Mouse (Mus musculus) brain, embryonic 14.5 days (tissue): ENCODE measurements around the gene Cend1. TPM values are rescaled to one million over a fixed set of nuclear protein-coding genes. Genes with fewer than 3 reads are reported as not detected.

ENCODE experiments used
- DNase-seq: peaks from one replicate; pipeline ENCODE4 v3.0.0-alpha.2; 2011; ENCODE audit warnings: low read depth
- CTCF ChIP-seq: fragments of 200-500 bp; IDR thresholded peaks from 2 replicates; pipeline ENCODE4 v1.5.1; 2012; ENCODE audit warnings: inconsistent platforms, mild to moderate bottlenecking, moderate library complexity, borderline replicate concordance; ENCODE audit not compliant: insufficient read depth, insufficient read length; ENCODE audit errors: extremely low read depth
- POLR2A ChIP-seq: fragments of 200-500 bp; IDR thresholded peaks from 2 replicates; pipeline ENCODE4 v1.6.1; 2012; ENCODE audit warnings: mild to moderate bottlenecking, inconsistent platforms, borderline replicate concordance; ENCODE audit not compliant: poor library complexity, insufficient read depth, insufficient read length, severe bottlenecking; ENCODE audit errors: extremely low read depth
- polyA plus RNA-seq: library from polyadenylated mRNA; depleted of rRNA; stranded (reverse); fragments of >200 nt; gene quantifications from 2 replicates; pipeline ENCODE4 v1.2.3, GENCODE M21; 2012

The Cend1 gene
- polyA plus RNA-seq, 1 experiment = 54.4 TPM

DNA sequence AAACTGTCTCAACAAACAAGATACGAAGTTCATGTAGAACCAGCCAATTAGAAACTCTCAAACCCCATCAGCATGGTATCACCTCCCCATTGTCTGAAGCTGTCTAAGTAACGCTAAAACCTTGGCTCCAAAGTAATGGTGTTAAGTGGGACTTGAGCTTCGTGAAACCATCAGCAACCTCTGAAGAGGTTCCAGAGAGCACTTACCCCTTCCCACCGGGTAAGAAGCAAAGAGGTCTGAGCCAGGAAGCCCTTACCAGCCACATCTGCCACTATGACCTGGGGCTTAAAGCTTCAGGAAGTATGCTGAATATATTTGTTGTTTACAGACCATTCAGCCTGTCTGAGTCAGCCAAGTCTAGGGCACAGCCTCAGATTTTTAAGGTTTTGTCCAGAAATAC, 23.8 kb downstream of the Cend1 start:
- no peak for DNase-seq
- TF ChIP-seq CTCF = no peak
- TF ChIP-seq POLR2A = no peak

DNA sequence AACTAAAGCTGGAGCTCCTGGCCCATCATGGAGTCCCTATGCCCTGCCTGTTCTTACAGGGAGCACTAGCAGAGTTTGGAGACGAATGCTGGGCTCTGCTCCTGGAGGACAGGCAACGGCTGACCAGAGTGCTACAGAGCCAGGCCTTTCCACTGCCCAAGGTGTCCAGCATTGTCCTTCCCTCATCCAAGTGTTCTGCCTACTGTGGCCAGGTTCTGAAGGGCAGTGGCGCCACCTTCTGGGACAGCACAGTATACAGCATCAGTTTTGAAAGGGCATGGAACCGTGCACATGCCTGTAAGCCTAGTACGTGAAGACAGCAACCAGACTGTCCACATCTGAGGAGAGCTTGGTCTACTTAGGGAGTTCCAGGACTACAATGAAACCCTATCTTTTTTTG, 26.0 kb downstream of the Cend1 start:
- peak; percentile 71 for TF ChIP-seq CTCF
- no peak for TF ChIP-seq POLR2A
- DNase-seq = peak; percentile 65

DNA sequence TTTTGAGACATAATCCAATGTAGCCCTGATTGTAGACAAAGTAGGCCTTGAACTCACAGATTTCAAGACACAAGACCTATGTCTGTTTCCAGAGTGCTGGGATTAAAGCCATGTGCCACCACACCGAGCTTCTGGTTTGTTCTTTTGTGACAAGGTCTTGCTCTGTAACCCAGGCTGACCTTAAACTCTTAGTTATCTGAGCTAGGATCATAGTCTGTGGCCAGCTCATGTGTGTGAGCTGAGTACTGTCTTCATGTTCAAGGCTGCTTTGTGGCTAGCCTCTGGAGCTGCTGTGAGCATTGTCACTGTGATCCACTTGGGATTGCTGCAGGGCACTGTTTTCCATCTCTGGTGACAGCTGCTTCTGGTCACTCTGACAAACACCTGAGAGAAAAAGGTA, 33.9 kb downstream of the Cend1 start:
- DNase-seq = no peak
- no peak for TF ChIP-seq CTCF
- no peak for TF ChIP-seq POLR2A

DNA sequence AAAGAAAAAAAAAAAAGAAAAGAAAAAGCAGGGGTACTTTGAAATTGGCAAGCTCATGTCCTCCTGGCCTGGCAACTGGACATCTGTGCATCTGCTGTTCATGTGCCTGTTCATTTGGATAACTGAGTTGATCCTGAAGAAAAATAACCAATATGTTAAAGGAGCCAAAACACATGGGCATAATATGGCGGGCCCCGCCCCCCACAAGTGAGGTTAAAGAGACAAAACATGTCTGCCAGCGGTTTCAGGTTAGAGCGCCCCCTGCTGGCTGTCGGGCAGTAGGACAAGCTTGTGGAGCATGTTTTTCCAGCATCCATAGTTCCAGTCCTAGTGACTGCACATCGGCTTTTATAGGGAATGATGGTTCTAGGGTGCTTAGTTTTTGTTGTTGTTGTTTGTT, 34.5 kb downstream of the Cend1 start:
- DNase-seq = peak; percentile 70
- TF ChIP-seq CTCF (peak; percentile 84), POLR2A (no peak)

DNA sequence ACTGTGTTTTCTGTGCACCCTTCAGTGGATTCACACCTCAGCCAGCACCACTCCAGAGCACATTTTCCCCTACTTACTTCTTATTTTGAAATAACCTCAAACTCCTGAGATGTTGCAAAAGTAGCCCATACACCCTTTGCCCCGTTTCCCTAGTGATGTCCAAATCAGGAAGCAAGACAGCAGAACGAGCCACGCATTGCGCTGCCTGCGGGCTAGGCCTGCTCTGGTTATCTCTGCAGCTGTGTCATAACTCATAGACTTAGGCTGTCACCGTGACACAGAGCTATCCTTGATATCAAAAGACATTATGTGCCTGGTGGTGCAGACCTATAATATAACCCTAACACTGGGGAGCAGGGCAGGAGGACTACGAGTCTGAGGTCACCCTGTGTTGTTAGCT, 35.1 kb downstream of the Cend1 start:
- TF ChIP-seq POLR2A (no peak), CTCF (no peak)
- no peak for DNase-seq

DNA sequence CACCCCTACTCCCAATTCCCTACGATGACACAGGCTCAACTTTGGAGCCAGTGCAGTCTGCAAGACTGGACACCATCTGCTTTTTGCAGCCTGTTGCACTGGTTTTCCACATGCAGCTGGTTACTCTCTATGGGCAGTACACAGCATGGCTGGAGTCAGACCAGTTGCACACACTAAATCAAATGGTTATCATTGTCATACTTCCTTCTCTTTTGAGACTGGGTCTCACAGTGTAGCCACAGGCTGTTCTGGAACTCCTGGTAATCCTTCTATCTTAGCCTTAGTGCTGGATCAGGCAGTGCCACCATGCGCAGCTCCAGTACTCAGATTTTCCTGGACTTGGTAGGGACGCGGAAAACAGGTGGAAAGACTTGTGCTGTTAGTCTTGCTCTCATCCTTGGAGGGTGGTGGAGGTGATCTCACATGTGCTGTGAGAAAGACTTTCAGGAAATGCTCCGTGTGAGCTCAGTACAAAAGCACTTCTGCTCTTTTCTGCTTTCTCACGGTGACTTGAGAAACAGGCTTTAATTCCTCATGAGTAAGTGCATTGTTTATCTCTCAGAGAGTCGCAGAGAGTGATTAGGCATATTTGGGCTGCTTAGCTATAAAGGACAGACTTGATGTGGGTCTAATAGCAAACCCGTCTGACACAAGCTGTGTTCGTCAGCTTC, 36.6 kb downstream of the Cend1 start:
- DNase-seq = peak; percentile 10
- TF ChIP-seq CTCF = no peak

DNA sequence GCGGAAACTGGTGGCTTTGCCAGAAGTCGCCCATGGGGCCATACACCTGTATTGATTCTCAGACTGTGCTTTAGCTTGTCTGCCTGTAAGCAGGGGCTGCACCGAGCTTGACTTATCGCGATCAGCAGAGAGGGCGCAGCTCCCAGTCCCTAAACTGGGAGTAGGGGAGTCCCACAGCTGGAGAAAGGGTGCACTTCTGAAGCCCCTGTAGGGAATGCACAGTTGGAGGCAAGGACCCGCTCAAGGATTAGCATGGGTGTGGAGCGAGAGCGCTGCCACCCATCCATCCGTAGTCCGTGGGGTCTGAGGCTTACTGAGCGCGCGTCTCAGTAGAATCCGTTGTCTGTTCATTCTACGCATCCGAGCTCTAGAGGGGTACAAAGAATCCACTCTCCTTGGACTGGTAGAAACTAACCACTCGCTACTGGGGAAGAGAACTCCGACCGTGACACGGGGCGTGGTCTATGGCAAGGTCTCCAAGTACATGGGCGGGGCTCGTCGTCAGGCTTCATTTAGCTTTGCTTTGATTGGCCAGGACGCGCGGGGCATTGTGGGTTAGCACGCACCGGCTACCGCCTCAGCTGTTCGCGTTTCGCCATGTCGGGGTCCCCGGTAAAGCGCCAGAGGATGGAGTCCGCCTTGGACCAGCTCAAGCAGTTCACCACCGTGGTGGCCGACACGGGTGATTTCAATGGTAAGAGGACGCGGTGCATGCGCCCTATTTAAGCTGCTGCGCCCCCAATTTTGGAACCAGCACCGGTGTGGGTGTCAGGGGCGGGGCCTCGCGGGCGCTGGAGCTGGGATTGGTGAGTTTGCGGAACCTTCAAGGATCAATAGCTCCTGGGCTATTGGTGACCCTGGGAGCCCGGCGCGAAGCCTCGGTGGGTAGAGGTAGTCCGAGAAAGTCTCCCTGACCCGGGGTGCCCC, 37.4 kb downstream of the Cend1 start, which contains the start of gene Taldo1:
Gene Taldo1 (plus strand): TSS at position 575 of the 927 bp plus-strand sequence.
- peak; percentile 97 for DNase-seq
- TF ChIP-seq CTCF = no peak
- TF ChIP-seq POLR2A = peak; percentile 25; the same call in 1 of the 2 replicates

DNA sequence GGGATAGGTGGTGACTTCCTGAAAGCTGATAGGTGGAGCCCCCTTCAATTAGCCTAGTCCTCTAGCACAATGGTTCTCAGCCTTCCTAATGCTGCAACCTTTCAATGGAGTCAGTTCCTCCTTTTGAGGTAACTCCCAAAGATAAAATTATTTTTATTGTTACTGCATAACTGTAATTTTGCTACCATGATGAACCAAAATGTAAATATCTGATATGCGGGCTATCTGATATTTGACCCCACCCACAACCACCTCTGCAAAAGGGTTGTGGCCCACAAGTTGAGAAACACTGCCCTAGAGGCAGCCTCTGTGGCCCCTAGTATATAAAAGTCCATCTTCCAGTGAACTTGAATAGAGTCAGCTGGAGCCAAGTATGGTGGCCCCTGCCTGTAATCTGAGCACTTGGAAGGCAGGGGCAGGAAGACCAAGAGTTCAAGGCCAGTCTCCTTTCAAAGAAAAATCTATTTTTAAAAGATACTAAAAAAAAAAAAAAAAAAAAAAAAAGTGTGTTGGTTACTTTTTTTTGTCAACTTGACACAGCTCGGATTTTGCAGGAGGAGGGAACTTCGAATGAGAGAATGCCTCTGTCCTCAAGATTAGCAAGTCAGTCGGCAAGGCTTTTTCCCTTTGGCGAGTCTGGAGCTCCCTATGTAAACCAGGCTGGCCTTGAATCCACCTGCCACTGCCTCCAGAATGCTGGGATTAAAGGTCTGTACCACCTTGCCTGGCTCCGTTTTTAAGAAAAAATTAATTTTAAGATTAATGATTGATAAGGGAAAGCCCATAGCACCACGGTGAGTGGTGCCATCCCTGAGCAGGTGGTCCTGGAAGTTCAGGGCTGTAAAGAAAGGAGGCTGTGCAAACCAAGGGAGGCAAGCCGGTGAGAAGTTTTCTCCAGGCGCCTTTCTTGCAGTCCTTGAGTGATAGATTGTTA, 38.7 kb downstream of the Cend1 start:
- no peak for DNase-seq
- TF ChIP-seq CTCF (no peak), POLR2A (no peak)

DNA sequence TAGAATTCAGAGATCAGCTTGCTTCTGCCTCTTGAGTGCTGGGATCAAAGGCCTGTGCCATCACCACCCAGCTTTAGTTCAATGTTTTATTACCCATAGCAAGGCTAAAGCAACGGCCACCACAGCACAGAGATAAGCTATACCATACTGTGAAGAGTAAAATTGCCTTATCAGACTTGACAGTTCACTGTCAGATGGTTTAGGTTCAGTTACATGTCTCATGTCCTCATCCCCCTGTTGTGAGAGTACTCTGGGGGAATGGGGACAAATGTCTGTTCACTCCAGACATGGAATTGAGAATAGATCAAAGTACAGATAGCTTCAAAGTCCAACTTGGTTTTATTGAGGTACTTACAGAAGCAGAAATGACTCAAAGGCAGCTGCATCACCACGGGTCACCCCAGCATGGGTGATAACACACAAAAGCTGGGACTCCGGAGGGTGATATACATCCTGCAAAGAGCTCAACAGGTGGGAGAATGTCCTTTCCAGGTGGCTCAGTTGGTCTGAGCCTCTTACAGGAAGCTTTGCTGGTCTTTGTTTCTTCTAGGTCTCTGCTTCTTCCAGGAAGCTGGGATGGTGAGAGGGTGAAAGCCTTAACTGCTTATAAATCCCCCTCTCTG, 40.7 kb downstream of the Cend1 start:
- no peak for TF ChIP-seq CTCF
- no peak for TF ChIP-seq POLR2A
- no peak for DNase-seq

DNA sequence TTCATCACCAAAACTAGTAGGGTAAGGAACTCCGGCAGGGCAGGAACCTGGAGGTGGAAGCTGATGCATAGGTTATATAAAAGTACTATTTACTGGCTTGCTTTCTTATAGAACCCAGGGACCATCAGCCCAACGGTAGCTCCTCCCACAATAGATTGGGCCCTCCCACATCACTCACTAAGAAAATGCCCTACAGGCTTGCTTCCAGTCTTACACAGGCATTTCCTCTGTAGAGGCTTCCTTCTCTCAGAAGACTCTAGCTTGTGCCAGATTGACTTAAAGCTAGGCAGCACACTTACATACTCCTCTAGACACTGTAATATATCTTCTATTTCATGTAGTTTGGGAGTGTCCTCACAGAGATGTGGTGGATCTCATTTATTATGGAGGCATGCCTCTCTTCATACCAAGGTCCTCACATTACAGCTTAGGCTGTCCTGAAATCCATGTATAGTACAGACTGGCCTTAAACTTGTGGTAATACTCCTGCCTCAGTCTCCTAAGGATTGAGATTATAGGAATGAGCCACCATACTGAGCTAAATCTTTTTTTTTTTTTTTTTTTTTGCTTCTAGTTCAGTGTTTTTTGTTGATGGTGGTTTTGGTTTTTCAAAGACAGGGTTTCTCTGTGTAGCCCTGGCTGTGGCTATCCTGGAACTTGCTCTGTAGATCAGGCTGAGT, 41.3 kb downstream of the Cend1 start:
- no peak for DNase-seq
- no peak for TF ChIP-seq POLR2A
- TF ChIP-seq CTCF = no peak
